Mouse (Mus musculus): ENCODE results near the gene Muc4.

DNA sequence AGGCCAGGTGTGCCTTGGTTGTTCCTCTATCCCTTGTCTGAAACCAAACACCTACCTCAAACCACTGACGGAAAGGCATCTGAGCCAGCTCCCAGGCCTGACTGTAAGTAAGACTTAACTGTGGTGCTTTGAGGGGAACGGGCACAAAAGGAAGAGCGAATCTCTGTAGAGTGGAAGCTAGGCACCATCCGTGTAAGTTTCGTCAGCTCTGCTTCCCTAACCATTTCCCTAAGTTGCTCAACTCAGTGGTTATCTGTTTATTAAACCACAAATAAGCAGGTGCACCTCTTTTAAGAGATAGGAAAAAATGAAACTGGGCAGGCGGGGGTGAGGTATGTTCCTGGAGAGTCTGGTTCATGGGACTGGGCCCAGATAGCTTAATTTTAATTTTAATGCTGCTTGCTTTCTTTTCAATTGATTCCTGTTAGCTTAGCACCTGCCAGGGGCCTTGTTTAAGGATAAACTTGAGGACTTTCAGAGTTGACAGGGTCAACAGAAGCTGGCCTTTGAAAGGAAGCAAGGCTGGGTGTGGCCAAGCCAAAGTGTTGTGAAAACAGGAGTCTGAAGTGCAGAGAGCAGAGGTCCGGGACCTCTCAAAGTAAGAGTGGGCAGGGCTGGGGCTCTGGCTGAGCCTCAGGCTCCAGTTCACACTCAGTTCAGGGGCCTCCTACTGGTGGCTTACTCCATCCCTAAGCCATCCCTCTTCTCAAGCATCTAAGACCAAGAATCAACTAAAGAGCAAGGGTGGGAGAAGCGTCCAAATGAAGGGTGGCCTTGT, 71.9 kb downstream of the Muc4 start:
- no peak for TF ChIP-seq POLR2A (IDR thresholded peaks at IDR 0.05; ENCODE audit: extremely low read depth, insufficient read depth, low read length)
- TF ChIP-seq CTCF (IDR thresholded peaks at IDR 0.05; ENCODE audit: low read depth, low read length) = no peak
